Mouse (Mus musculus): ENCODE measurements around the gene Cds1.
A peak's percentile ranks its signal among the peaks of the same experiment; 100 is the strongest.

GRCm38 (mm10) chr5:101833875-101834274 lies 68.9 kb downstream of the Cds1 start:
- TF ChIP-seq EP300 (IDR thresholded peaks at IDR 0.05) (no peak), CTCF (IDR thresholded peaks at IDR 0.05) (peak; percentile 60)

All from lung, postnatal 0 days (tissue).